Mouse (Mus musculus): ENCODE data around the gene Polm. TPM values are rescaled to one million over a fixed set of nuclear protein-coding genes. Genes with fewer than 3 reads are reported as not detected.

Gene Polm
- total RNA-seq, 2 experiments from 2014 or later: 8.6 to 10.5 TPM

- H3K27ac ChIP-seq: no peak overlapping the region
- no peak for TF ChIP-seq CTCF (IDR thresholded peaks at IDR 0.05)
- no peak for DNase-seq (ENCODE audit: extremely low spot score in 1 of 2, low spot score in 2 of 2)
- H3K4me3 ChIP-seq: no peak overlapping the region
- intact Hi-C loops (cut with DNase I): no loop called here
Measured at GRCm38 (mm10) chr11:5869331-5869730, 31.5 kb upstream of the Polm start.

DNA sequence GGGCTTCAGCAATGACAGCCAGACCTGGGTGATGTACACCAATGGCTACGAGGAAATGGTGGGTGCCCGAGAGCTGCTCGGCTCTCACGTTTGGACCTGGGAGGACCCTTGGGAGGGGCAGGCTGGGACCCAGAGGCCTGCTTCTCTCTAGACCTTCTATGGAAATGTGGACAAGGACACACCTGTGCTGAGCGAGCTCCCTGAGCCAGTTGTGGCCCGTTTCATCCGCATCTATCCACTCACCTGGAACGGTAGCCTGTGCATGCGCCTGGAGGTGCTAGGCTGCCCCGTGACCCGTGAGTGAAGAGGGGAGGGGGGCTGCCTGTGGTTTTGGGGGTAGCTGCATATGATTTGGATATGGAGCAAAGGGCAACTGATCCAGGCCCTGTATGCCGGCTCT, 30.5 kb upstream of the Polm start:
- H3K4me3 ChIP-seq: no peak overlapping the region
- H3K27ac ChIP-seq: no peak overlapping the region
- intact Hi-C loops (cut with DNase I): no loop called here
- TF ChIP-seq CTCF (IDR thresholded peaks at IDR 0.05): no peak
- DNase-seq (ENCODE audit: extremely low spot score in 1 of 2, low spot score in 2 of 2): no peak

GRCm38 (mm10) chr11:5867196-5867595, 29.4 kb upstream of the Polm start:
- TF ChIP-seq CTCF (IDR thresholded peaks at IDR 0.05): no peak
- no peak overlapping the region for H3K4me3 ChIP-seq
- H3K27ac ChIP-seq: no peak overlapping the region
- intact Hi-C loops (cut with DNase I): no loop called here
- no peak for DNase-seq (ENCODE audit: extremely low spot score in 1 of 2, low spot score in 2 of 2)

DNA sequence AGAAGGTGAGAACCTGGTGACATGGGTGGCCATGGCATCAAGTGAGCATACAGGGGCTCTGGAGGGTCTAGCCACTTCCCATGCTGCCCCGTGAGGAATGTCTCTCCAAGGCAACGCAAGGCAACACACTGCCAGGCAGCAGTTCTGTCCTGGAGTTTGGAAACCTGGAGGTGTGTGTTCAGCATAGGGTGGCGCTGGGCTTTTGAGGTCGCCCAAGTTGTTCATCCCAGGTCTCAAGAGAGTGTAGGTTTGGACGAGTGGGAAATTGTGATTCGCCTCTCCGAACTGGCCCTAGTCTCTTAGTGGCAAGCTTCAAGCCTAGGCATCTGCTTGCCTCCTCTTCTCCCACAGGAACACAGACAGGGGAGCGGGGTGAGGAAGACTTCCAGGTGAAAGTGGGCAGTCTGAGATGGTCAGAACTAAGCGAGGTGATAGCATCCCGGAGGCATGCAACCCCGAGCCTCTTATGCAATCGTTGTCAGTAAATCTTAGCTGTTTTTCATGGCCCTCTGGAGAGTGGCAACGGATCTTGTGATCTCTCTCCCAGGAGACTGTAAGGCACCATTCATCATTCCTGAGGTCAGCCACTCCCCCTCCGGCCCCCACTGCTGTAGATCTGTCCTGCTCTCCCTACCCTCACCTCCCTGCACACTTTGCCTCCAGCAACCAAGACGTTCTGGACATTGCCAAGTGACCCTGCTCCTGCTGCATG, 24.7 kb upstream of the Polm start:
- Histone ChIP-seq H3K27ac (no peak overlapping the region), H3K4me3 (no peak overlapping the region; the same call in 1 of the 2 replicates)
- DNase-seq (ENCODE audit: extremely low spot score in 1 of 2, low spot score in 2 of 2): no peak
- TF ChIP-seq CTCF (IDR thresholded peaks at IDR 0.05): no peak
- intact Hi-C loops (cut with DNase I): no loop called here

DNA sequence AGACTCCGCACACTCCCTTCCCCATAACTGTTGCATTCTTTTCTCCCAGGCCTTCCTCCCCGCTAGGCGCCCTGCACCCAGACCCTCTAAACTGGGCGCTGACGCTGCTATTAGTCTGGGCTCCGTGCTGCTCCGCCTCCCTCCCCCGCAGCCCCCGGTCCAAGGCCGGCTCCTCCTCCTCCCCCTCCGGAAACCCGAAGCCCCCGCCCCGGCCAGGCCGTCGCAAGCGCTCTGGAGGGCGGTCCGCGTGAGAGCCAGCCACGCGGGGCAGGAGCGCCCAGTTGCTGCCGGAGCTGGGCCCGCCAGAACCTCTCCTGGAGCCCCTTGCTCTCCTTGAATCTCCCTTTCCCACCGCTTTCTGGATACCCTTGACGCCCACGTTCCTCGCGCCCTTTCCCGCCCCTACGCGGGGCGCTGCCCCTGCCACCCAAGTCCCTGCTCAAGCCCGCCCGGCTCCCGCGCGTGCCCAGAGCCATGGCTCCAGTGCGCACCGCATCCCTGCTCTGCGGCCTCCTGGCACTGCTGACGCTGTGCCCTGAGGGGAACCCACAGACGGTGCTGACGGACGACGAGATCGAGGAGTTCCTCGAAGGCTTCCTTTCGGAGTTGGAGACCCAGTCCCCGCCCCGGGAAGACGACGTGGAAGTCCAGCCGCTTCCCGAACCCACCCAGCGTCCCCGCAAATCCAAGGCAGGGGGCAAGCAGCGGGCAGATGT, 24.0 kb upstream of the Polm start, which contains the start of gene Aebp1:
TSS of gene Aebp1 (plus strand) at position 270 of the 716 bp plus-strand sequence.
- TF ChIP-seq CTCF (IDR thresholded peaks at IDR 0.05): no peak
- Histone ChIP-seq H3K4me3 (peak within 1 kb of the TSS; percentile 32), H3K27ac (no peak within 1 kb of the TSS)
- intact Hi-C loops (cut with DNase I): no loop called here
- DNase-seq (ENCODE audit: extremely low spot score in 1 of 2, low spot score in 2 of 2): no peak

- intact Hi-C loops (cut with DNase I): no loop called here
- no peak for TF ChIP-seq CTCF (IDR thresholded peaks at IDR 0.05)
- Histone ChIP-seq H3K4me3 (no peak overlapping the region), H3K27ac (no peak overlapping the region)
- DNase-seq (ENCODE audit: extremely low spot score in 1 of 2, low spot score in 2 of 2): no peak
Measured at GRCm38 (mm10) chr11:5860639-5861038, 22.8 kb upstream of the Polm start.

GRCm38 (mm10) chr11:5859883-5860550, 22.2 kb upstream of the Polm start:
- no peak for DNase-seq (ENCODE audit: extremely low spot score in 1 of 2, low spot score in 2 of 2)
- no peak overlapping the region for H3K27ac ChIP-seq
- H3K4me3 ChIP-seq: no peak overlapping the region
- no peak for TF ChIP-seq CTCF (IDR thresholded peaks at IDR 0.05)
- intact Hi-C loops (cut with DNase I): no loop called here

DNA sequence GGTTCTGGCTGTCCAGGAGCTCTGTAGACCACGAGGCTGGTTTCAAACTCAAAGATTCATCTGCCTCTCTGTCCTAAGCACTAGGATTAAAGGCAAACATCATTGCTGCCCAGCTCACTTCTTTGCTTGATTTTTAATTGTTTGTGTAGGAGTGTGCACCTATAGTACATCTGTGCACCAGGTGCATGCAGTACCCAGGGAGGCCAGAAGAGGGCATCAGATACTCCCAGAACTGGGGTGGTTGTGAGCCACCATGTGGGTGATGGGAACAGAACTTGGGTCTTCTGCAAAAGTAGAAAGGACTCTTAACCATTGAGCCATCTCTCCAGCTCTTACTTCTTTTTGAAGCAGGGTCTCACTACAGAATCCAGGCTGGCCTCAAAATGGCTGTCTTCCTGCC, 20.9 kb upstream of the Polm start:
- Histone ChIP-seq H3K4me3 (no peak overlapping the region), H3K27ac (no peak overlapping the region)
- TF ChIP-seq CTCF (IDR thresholded peaks at IDR 0.05): peak; percentile 20
- intact Hi-C loops (cut with DNase I): no loop called here
- no peak for DNase-seq (ENCODE audit: extremely low spot score in 1 of 2, low spot score in 2 of 2)

DNA sequence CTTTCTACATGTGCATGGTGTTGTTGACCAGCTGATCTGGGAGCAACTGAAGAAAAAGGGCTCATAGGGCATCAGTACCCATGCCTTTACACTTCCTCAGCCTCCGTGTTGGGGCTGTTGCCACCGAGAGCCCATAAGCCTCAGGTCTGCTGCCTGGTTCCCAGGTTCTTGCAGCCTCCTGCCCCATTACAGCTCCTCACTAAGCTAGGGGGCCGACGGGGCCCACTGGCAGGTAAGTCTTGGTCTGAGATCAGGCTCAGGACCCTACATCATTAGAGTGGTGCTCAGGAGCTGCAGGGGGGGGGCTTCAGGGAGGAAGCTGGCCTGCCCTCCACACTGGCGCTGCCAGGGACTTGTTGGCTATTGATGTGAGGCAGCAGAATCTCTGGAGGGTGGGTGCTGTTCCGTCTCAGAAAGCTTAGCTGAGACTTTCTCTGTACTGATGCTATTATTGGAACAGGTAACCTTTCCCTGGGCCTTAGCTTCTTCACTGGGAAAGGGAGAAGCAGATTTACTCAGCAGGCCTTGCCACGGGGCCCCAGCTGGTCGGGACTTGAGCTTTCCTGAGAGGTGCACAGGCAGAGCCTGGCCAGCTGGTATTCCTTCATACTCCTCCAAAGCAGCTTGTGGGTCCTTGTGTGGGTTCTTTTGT, 18.8 kb upstream of the Polm start:
- H3K4me3 ChIP-seq: no peak overlapping the region
- TF ChIP-seq CTCF (IDR thresholded peaks at IDR 0.05): no peak
- intact Hi-C loops (cut with DNase I): no loop called here
- DNase-seq (ENCODE audit: extremely low spot score in 1 of 2, low spot score in 2 of 2): no peak
- peak overlapping the region; percentile 60 for H3K27ac ChIP-seq

DNA sequence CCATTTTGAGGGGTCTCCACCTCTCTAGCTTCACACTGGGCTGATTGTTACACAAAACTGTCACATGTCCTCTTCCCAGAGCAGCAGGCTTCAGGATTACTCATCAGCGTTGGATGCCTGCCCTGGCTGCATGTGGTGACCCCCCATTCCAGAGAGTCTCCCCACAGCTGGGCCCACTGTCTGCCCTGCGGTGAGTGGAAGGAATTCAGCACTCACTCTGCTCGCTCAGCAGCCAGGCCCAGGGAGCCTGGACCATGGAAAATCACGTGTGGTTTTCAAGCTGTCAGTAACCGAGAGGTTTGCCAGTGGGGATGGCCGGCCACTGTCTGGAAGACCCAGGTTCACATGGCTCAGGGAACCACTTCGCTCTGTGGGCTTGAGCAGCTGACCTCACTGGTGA, 18.1 kb upstream of the Polm start:
- DNase-seq (ENCODE audit: extremely low spot score in 1 of 2, low spot score in 2 of 2): peak in 1 of 2 experiments; percentile 46
- Histone ChIP-seq H3K4me3 (no peak overlapping the region), H3K27ac (peak overlapping the region; percentile 60)
- intact Hi-C loops (cut with DNase I): no loop called here
- TF ChIP-seq CTCF (IDR thresholded peaks at IDR 0.05): no peak

DNA sequence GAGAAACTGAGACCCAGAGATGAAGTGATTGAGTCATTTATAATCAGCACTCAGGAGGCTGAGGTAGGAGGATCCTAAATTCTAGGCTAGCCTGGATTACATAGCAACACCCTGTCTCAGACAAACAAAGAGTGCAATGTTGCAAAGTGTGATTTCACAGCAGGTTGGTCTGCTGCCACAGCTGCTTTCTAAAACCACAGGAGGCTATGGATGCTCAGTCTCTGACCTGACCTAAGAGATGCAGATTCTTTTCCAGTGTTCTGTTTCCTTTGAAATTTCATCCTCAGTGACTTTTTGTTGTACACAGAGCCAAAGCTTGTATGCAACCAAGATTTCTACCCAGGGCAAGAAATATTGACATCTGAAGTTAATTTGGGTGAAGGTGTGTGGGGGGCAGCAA, 17.7 kb upstream of the Polm start:
- DNase-seq (ENCODE audit: extremely low spot score in 1 of 2, low spot score in 2 of 2): no peak
- peak overlapping the region; percentile 55 for H3K27ac ChIP-seq
- H3K4me3 ChIP-seq: no peak overlapping the region
- intact Hi-C loops (cut with DNase I): no loop called here
- no peak for TF ChIP-seq CTCF (IDR thresholded peaks at IDR 0.05)

DNA sequence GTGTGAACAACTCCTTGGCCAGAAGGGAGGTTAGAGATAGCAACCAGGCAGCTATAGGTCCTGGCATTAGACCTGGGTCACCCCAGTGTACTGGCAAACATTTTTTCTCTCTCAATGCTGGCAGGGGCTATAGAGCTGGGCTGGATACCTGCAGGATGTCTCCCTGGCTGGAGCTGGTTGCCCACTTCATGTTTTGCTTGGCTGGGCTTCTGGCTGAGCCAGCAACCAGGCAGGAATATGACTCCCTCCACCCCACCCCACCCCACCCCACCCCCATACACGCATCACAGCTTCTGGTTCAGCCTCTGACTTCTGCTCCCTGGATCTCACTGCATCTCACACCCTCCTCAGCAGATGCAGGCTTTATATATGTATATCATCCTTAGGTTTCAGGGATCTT, 14.5 kb upstream of the Polm start:
- intact Hi-C loops (cut with DNase I): no loop called here
- no peak overlapping the region for H3K4me3 ChIP-seq
- TF ChIP-seq CTCF (IDR thresholded peaks at IDR 0.05): no peak
- DNase-seq (ENCODE audit: extremely low spot score in 1 of 2, low spot score in 2 of 2): no peak
- no peak overlapping the region for H3K27ac ChIP-seq

All from left cerebral cortex, adult 2 months (tissue).